ENCODE assay signal across 27 mouse cellular contexts in genomic region chr15:97827401-97827800, GRCm38 (mm10). TPM values are rescaled to one million over a fixed set of nuclear protein-coding genes. Genes with fewer than 3 reads are reported as not detected.
DNase-seq lines count a peak whose midpoint lies in the region; ATAC-seq and TF ChIP-seq lines count a peak whose summit lies in the region.
"Had no signal": no experiment of that assay in that cellular context is flagged by ENCODE, and none has a peak within 500 bp of the region (broad histone marks: within the 10 kb centered on the region; RNA-seq: fewer than 3 reads in every experiment).

No protein-coding gene starts in this region.

- intact Hi-C loops in heart, adult 2 months (cut with DNase I), result no loop called here
- intact Hi-C loops in heart, postnatal 14 days (cut with DNase I), result no loop called here
- intact Hi-C loops in left cerebral cortex, adult 2 months (cut with DNase I), result no loop called here

- DNase-seq in heart, adult 2 months, result peak; percentile 8 to 21
- DNase-seq in heart, postnatal 14 days, result no peak
- no peak for DNase-seq in heart, postnatal 0 days (ENCODE audit: low spot score)
- no peak for DNase-seq in heart, adult 18-20 months
- DNase-seq in A20 (ENCODE audit: low read depth, low spot score), result peak; percentile 76
- DNase-seq in left cerebral cortex, adult 2 months (ENCODE audit: extremely low spot score in 1 of 2, low spot score in 2 of 2), result no peak
- DNase-seq: adrenal gland, postnatal 14 days; B cell, adult 2 months; cerebellum, adult 11 months; cerebellum, postnatal 10 days; gastrocnemius, postnatal 25 days; heart, postnatal 36 days; kidney, adult 18-20 months; kidney, postnatal 4 days; lung, postnatal 14 days; midbrain, embryonic 14.5 days; retina, postnatal 1 day; right cerebral cortex, postnatal 25 days; spleen, adult 18-20 months had no signal

- no peaks in the 10 kb centered on the region for H3K27me3 ChIP-seq in heart, adult 2 months (ENCODE audit: control insufficient read depth, insufficient read depth, low read length)
- no peaks in the 10 kb centered on the region for H3K27me3 ChIP-seq in heart, postnatal 0 days (ENCODE audit: control insufficient read depth, insufficient read depth, low read length)
- H3K27me3 ChIP-seq: limb, embryonic 13.5 days had no signal

- H3K36me3 ChIP-seq in heart, adult 2 months (ENCODE audit: control insufficient read depth, insufficient read depth, low read length), result peaks cover 16% of the 10 kb centered on the region
- H3K36me3 ChIP-seq in heart, postnatal 0 days (replicated peaks; ENCODE audit: control insufficient read depth, insufficient read depth, low read length), result peaks cover 7% of the 10 kb centered on the region; the same call in 1 of the 2 replicates
- H3K36me3 ChIP-seq: liver, embryonic 15.5 days; neural tube, embryonic 12.5 days had no signal

- ATAC-seq in heart, postnatal 0 days (ENCODE audit: insufficient read depth, low read depth), result no peak
- ATAC-seq: activated CD4-positive, CD25-positive, alpha-beta regulatory T cell, adult 4 months; forebrain, embryonic 16.5 days; inflammation-experienced regulatory T-cells, adult 6 months had no signal

- H3K9ac ChIP-seq in heart, adult 2 months (ENCODE audit: low read depth, low read length), result no peak overlapping the region
- no peak overlapping the region for H3K9ac ChIP-seq in heart, postnatal 0 days (replicated peaks; ENCODE audit: low read depth, low read length)
- H3K9ac ChIP-seq: liver, embryonic 15.5 days; neural tube, embryonic 12.5 days had no signal

- WGBS in heart, adult 2 months, result 57% methylated on average over 8 of the region's 8 CpGs
- 70% methylated on average over 8 of the region's 8 CpGs for WGBS in heart, postnatal 0 days

- H3K9me3 ChIP-seq in heart, postnatal 0 days (replicated peaks; ENCODE audit: control insufficient read depth, low read length), result no peaks in the 10 kb centered on the region
- H3K9me3 ChIP-seq: forebrain, embryonic 10.5 days; limb, embryonic 13.5 days; liver, embryonic 15.5 days; neural tube, embryonic 12.5 days had no signal

- no peak overlapping the region for H3K4me3 ChIP-seq in heart, adult 2 months
- H3K4me3 ChIP-seq in heart, postnatal 0 days (ENCODE audit: low read depth, low read length), result no peak overlapping the region
- no peak overlapping the region; the same call in 1 of the 2 replicates for H3K4me3 ChIP-seq in brown adipose tissue, adult 24 weeks (ENCODE audit: insufficient read depth, low read depth, low read length)
- no peak overlapping the region for H3K4me3 ChIP-seq in left cerebral cortex, adult 2 months
- H3K4me3 ChIP-seq: liver, embryonic 15.5 days; neural tube, embryonic 12.5 days had no signal

- H3K4me1 ChIP-seq in heart, adult 2 months (ENCODE audit: control insufficient read depth, insufficient read depth, low read length), result peaks cover 37% of the 10 kb centered on the region
- peaks cover 69% of the 10 kb centered on the region for H3K4me1 ChIP-seq in heart, postnatal 0 days (ENCODE audit: control insufficient read depth, insufficient read depth)
- peaks cover 34% of the 10 kb centered on the region for H3K4me1 ChIP-seq in brown adipose tissue, adult 24 weeks (ENCODE audit: control insufficient read depth, insufficient read depth, insufficient read length, low read length)

- H3K4me2 ChIP-seq in heart, postnatal 0 days (ENCODE audit: low read depth, low read length), result peak overlapping the region; percentile 23; the same call in 1 of the 2 replicates

- no peak for TF ChIP-seq EP300 in heart, adult 2 months (IDR thresholded peaks at IDR 0.05; ENCODE audit: insufficient read depth, low read depth, low read length)
- no peak for TF ChIP-seq EP300 in heart, postnatal 0 days (IDR thresholded peaks at IDR 0.05; ENCODE audit: low read depth)

- TF ChIP-seq POLR2A in heart, adult 2 months (IDR thresholded peaks at IDR 0.05; ENCODE audit: insufficient read depth, low read depth, low read length), result no peak

- 0 out of 2 replicates have a peak overlapping the region, but pooled peaks have one; percentile 15 for H3K27ac ChIP-seq in heart, adult 2 months
- H3K27ac ChIP-seq in heart, postnatal 0 days (ENCODE audit: low read depth), result no peak overlapping the region
- H3K27ac ChIP-seq in brown adipose tissue, adult 24 weeks (replicated peaks; ENCODE audit: low read depth, low read length), result peak overlapping the region; percentile 23; the same call in 1 of the 2 replicates
- no peak overlapping the region for H3K27ac ChIP-seq in left cerebral cortex, adult 2 months
- H3K27ac ChIP-seq: liver, embryonic 15.5 days; neural tube, embryonic 12.5 days had no signal

- peaks cover 4% of the 10 kb centered on the region; the same call in 1 of the 2 replicates for H3K79me2 ChIP-seq in heart, adult 2 months (replicated peaks; ENCODE audit: control insufficient read depth, insufficient read depth, low read length)

- no peak for TF ChIP-seq CTCF in heart, adult 2 months (IDR thresholded peaks at IDR 0.05)
- TF ChIP-seq CTCF in heart, postnatal 0 days (IDR thresholded peaks at IDR 0.05; ENCODE audit: low read depth), result no peak
- no peak for TF ChIP-seq CTCF in left cerebral cortex, adult 2 months (IDR thresholded peaks at IDR 0.05)

RNA-seq across cellular contexts. Expression of gene Hdac7, which starts 16.9 kb away (rescaled TPM):
- 10 to 100 TPM; 23.7 to 25.7 TPM for total RNA-seq in heart, adult 2 months (2021)
- 54.9 and 61.8 TPM in 2 replicates for polyA plus RNA-seq in heart, adult 2 months (2012; rRNA removed)
- total RNA-seq in heart, postnatal 14 days (2021), result 10 to 100 TPM; 45.9 to 52.5 TPM
- 34.4 and 36.9 TPM in 2 replicates for total RNA-seq in heart, postnatal 0 days (2014; rRNA removed; ENCODE audit: low replicate concordance)
- 15.6 TPM in 2 replicates for polyA plus RNA-seq in heart, postnatal 0 days (2015; fragmentation: Nextera tagmentation; extraction: Ambion mirVana)
- total RNA-seq in heart, adult 18-20 months (2021), result 10 to 100 TPM; 19.3 to 26.3 TPM
- 10.0 and 10.2 TPM in 2 replicates for polyA plus RNA-seq in brown adipose tissue, adult 24 weeks (2012; ENCODE audit: insufficient read depth, insufficient read length, missing spikeins)
- 10 to 100 TPM; 38.4 to 41.6 TPM for total RNA-seq in left cerebral cortex, adult 2 months (2021)

RNA-seq across cellular contexts. Expression of gene Slc48a1, which starts 49.1 kb away (rescaled TPM):
- 10 to 100 TPM; 72.7 to 73.0 TPM for total RNA-seq in heart, adult 2 months (2021)
- polyA plus RNA-seq in heart, adult 2 months (2012; rRNA removed), result 82.8 and 85.3 TPM in 2 replicates
- total RNA-seq in heart, postnatal 14 days (2021), result 10 to 100 TPM; 78.3 to 78.9 TPM
- 56.5 and 76.1 TPM in 2 replicates for total RNA-seq in heart, postnatal 0 days (2014; rRNA removed; ENCODE audit: low replicate concordance)
- 90.9 and 92.1 TPM in 2 replicates for polyA plus RNA-seq in heart, postnatal 0 days (2015; fragmentation: Nextera tagmentation; extraction: Ambion mirVana)
- total RNA-seq in heart, adult 18-20 months (2021), result 10 to 100 TPM; 57.9 to 69.7 TPM
- polyA plus RNA-seq in brown adipose tissue, adult 24 weeks (2012; ENCODE audit: insufficient read depth, insufficient read length, missing spikeins), result 70.5 and 79.9 TPM in 2 replicates
- 100 to 1,000 TPM; 157 to 161 TPM for total RNA-seq in left cerebral cortex, adult 2 months (2021)

RNA-seq across cellular contexts. Expression of gene Rapgef3, which starts 59.6 kb away (rescaled TPM):
- 10 to 100 TPM; 21.5 to 27.9 TPM for total RNA-seq in heart, adult 2 months (2021)
- 44.4 and 57.0 TPM in 2 replicates for polyA plus RNA-seq in heart, adult 2 months (2012; rRNA removed)
- total RNA-seq in heart, postnatal 14 days (2021), result 10 to 100 TPM; 32.7 to 34.3 TPM
- total RNA-seq in heart, postnatal 0 days (2014; rRNA removed; ENCODE audit: low replicate concordance), result 51.6 and 57.8 TPM in 2 replicates
- 15.5 and 17.6 TPM in 2 replicates for polyA plus RNA-seq in heart, postnatal 0 days (2015; fragmentation: Nextera tagmentation; extraction: Ambion mirVana)
- 10 to 100 TPM; 21.8 to 23.3 TPM for total RNA-seq in heart, adult 18-20 months (2021)
- 6.1 and 6.6 TPM in 2 replicates for polyA plus RNA-seq in brown adipose tissue, adult 24 weeks (2012; ENCODE audit: insufficient read depth, insufficient read length, missing spikeins)
- total RNA-seq in left cerebral cortex, adult 2 months (2021), result 10 to 100 TPM; 46.5 to 50.4 TPM
- polyA plus RNA-seq: activated CD4-positive, CD25-positive, alpha-beta regulatory T cell, adult 4 months; inflammation-experienced regulatory T-cells, adult 6 months had no signal

Comparison
In these comparisons a context has a peak if more than half of its experiments do, and no peak if none do; other contexts are left out.
1. DNase-seq: peak in heart, adult 2 months (2 of 2) and A20 (single experiment); none in heart, postnatal 14 days (0 of 2), heart, postnatal 0 days (single experiment), heart, adult 18-20 months (0 of 2) and left cerebral cortex, adult 2 months (0 of 2).
2. H3K27ac ChIP-seq: peak in heart, adult 2 months (single experiment) and brown adipose tissue, adult 24 weeks (single experiment); none in heart, postnatal 0 days (single experiment) and left cerebral cortex, adult 2 months (single experiment).